Mouse (Mus musculus): ENCODE results near the gene Dr1.
A peak's percentile ranks its signal among the peaks of the same experiment; 100 is the strongest.
"Not testable (repeated sequence)": the region's sequence is repeated elsewhere in the genome, so short reads cannot be mapped to it uniquely, and the experiment has no call there.

Dr1 gene

DNA sequence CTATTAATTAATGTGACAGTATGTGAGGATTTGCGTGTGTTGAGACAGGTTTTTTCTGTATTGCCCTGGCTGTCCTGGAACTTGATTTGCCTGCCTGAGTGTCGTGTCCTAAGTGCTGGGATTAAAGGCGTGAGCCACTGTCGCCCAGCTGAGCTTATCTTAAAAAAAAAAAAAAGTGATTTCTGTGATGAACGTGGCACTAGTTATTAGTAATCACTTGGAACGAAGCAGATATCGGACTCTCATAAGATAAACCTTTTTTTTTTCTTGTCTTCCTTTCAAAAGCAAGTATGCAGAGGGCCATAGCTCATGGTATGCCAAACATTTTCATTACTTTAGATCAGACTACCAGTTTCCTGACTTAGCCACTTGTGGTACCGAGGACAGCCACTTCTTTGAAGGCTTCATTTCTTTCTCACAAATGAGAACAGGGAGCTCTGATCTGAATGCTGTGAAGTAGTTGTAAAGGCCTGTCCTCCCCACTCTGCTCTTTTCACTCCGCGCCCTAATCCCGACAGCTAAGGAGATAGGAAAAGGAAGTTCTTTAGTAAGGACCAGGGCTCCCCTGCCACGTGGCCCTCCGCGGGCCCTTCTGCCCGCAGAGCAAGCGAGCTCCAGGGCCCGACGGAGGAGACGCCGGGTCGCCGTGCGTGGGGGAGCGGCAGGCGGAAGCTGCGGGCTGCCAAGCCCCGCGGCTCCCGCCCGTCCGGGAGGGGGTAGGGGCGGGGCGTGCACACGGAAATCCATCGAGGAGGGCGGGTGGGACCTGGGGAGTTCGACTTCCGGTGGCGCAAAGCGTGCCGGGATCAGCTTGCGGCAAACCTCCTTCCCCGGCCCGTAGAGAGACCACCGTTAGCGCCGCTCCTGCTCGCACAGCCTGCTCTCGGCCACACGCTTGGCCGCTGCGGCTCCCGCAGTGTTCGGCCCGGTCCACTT lies at the start of gene Dr1:
Dr1 (plus strand) TSS at position 771 of the 936 bp plus-strand sequence.
- DNase-seq (ENCODE audit: low read depth, low spot score): peak; percentile 95

DNA sequence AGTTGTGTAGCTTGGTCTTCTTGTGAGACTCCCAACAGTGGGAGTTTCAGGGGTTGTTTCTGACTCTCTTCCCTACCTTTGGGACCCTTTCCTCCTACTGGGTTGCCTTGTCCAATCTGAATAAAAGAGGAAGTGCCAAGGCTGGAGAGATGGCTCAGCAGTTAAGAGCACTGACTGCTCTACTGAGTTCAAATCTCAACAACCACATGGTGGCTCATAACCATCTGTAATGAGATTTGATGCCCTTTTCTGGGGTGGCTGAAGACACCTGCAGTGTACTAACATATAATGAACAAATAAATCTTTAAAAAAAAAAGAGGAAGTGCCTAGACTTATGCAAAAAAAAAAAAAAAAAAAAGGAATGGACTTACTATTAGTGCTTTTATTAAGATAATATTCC lies 44.6 kb upstream of the Dr1 start:
- DNase-seq (ENCODE audit: low read depth, low spot score): no peak

- no peak for DNase-seq (ENCODE audit: low read depth, low spot score)
These were observed 42.5 kb upstream of the Dr1 start for GRCm38 (mm10) chr5:108226159-108226558.

GRCm38 (mm10) chr5:108246314-108246765 lies 22.4 kb upstream of the Dr1 start:
- DNase-seq (ENCODE audit: low read depth, low spot score): no peak

DNA sequence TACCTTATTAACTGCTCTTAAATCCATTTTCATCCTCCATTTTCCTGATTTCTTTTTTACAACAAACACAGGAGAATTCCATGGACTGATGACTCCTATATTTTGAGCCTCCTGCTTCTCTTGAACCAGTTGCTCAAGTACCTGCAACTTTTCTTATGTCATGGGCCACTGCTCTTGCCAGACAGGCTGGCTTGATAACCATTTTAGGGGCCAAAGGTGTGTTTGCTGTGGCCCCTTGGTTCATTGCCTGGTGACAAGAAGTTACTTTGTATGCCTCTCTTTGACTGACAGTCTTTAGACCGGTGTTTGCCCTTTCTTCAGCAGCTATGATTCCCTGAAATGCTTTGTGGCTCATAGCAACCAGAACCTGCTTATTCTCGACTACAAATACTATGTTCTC lies 18.7 kb upstream of the Dr1 start:
- no peak for DNase-seq (ENCODE audit: low read depth, low spot score)

- no peak for DNase-seq (ENCODE audit: low read depth, low spot score)
These were observed 13.4 kb upstream of the Dr1 start for GRCm38 (mm10) chr5:108255259-108255658.

- DNase-seq (ENCODE audit: low read depth, low spot score): peak; percentile 85
These were observed 6.0 kb upstream of the Dr1 start for GRCm38 (mm10) chr5:108262722-108263121.

GRCm38 (mm10) chr5:108263785-108264184 lies 4.9 kb upstream of the Dr1 start:
- DNase-seq (ENCODE audit: low read depth, low spot score): not testable (repeated sequence)

GRCm38 (mm10) chr5:108266990-108267389 lies 1.7 kb upstream of the Dr1 start:
- DNase-seq (ENCODE audit: low read depth, low spot score): no peak

GRCm38 (mm10) chr5:108269063-108269810 lies 540 bp downstream of the Dr1 start:
- DNase-seq (ENCODE audit: low read depth, low spot score): peak; percentile 13

DNA sequence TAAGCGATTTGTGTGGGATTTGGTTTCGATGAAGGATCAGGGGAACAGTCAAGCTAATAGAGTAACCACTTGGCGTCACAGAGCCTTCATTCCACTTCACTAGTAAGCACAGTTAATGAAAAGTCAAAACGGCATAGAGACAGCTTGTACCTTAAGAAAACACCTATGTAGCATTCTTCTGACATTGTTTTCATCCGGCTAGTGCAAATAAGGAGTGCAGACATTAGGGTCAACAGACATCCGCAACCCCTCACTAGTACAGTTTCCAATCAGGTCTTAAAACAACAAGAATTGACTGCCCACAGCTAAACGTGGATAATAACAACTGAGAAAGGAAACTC lies 1.1 kb downstream of the Dr1 start:
- DNase-seq (ENCODE audit: low read depth, low spot score): no peak

DNA sequence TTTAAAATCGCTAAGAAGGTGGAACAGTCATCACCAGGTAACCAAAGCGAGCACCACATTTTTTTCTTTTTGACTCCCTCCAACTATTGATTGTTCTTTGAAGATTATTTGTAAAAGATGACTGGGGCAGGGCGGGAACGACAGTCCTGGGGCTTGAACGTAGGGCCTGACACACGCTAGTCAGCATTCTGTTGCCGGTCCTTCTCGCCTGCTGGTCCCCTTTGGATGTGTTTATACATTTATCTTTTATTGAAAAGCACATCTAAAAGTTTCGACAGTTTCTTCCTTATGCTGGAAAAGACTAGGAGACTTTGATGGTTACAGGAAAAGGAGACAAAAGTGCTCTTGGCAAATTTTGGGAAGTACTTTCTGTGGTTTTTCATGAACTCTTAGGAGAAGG lies 1.7 kb downstream of the Dr1 start:
- no peak for DNase-seq (ENCODE audit: low read depth, low spot score)

DNA sequence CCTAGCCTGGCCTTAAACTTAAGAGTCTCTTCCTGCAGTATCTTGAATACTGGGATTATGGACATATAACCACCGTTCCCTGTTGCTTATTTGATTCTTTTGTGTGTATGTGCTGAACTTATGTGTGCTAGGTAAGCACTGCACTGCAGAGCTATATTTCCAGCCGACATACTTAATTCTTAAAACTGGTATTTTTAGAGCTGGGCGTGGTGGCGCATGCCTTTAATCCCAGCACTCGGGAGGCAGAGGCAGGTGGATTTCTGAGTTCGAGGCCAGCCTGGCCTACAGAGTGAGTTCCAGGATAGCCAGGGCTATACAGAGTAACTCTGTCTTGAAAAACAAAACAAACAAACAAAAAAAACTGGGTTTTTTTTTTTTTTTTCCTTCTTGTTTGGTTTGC lies 2.6 kb downstream of the Dr1 start:
- DNase-seq (ENCODE audit: low read depth, low spot score): not testable (repeated sequence)

DNA sequence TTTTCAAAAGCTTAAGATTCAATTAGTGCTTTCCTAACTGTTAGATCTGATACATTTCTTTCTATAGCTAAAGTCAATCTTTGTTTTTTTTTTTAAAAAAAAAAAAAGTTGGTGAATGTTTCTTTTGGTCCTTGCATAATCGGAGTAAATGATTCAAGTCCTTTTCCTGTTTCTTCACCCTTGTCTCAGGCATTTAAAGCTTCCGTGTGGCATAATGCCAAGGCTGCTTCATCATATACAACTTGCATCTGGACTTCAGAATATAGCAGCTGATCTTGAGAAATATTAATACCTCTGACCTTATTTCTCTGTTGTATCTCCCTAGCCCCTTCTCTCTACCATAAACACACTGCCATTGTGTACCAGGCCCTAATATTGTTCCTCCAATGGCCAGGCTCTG lies 18.3 kb downstream of the Dr1 start:
- no peak for DNase-seq (ENCODE audit: low read depth, low spot score)

DNA sequence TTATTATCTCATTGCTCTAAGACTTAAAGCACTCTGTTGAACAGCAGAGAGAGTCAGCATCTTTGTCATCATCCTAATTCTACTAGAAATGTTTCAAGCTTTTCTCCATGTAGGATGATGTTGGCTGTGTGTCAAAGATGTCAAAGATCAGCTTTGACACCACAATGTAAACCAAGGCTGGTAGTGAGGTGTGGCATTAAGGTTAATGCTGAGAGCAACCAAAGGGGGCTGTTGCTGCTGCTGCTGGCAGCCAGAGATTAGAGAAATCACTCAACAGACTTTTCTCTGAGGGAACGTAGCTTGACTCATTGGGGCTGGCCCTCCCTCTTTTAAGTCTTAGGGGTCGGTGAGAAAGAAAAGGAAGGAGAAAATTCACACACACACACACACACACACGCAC lies 32.9 kb downstream of the Dr1 start:
- no peak for DNase-seq (ENCODE audit: low read depth, low spot score)

GRCm38 (mm10) chr5:108312224-108313064 lies 43.7 kb downstream of the Dr1 start, which contains the start of gene Pigg:
TSS of gene Pigg (plus strand) at chr5:108312609.
- DNase-seq (ENCODE audit: low read depth, low spot score): peak; percentile 95

DNA sequence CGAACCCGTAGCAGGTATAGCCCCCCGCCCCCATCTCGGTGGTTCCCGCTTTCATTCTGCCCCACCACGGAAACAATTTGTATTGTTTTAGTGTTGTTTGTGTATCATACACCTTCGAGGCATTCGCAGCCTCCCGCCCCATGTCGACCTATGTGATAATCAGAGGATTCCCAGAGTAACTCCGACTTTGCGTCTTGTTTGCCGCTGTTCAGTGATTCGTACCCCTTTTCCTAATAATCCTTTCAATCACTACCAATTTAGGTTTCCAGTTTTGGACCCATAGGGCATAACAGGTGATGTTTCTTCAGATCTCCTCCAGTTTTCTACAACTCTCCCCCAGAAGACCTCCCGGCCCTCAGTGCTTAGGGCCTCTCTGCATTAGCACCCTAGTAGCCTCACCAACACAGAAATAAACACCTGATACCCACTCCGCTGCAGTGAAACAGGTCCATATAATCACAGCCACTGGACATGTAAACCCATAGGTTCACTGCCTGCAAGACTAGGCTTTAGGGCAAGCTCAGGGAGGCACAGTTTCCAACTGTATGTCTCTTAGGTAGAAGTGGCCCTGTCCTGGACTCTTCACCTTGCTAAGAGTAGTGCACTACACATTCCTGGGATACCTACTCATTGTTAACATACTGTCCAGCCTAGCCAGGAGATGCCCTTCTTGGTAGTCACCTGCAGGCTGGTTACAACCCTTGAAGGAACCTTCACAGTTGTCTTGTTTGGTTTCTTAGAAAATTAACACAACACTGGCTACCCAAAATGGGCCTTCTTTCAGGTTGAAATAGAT lies 44.6 kb downstream of the Dr1 start:
- peak; percentile 41 for DNase-seq (ENCODE audit: low read depth, low spot score)
